Mouse (Mus musculus): ENCODE data around the gene Slc35b4. TPM values are rescaled to one million over a fixed set of nuclear protein-coding genes. Genes with fewer than 3 reads are reported as not detected.

The Slc35b4 gene
- polyA plus RNA-seq, 1 experiment from 2014 or later = 49.9 TPM

DNA sequence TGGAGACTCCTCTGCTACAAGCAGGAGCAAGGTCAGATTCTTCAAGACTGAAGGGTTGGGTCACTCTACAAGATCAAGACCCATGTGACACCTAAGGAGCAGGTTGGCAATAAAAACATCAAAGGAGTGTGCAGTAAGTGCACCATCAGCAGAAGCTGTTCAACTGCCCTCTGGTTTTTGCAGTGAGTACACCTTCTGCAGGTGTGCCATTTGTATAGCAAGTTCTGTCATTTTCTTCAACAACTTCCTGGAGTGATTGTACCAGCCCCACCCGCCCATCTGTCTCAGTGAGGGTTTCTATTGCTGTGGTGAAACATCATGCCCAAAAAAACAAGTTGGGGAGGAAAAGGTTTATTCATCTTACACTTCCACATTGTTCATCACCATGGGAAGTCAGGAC, 27.1 kb downstream of the Slc35b4 start:
- ATAC-seq (ENCODE audit: insufficient number of reproducible peaks, insufficient read depth, low FRiP score, low TSS enrichment, low read depth) = no peak
- WGBS = 64% methylated on average over 1 of the region's 1 CpGs
- Histone ChIP-seq H3K4me2 (no peak overlapping the region), H3K4me3 (no peak overlapping the region), H3K27ac (no peak overlapping the region), H3K27me3 (no peaks in the 10 kb centered on the region), H3K36me3 (no peaks in the 10 kb centered on the region), H3K9me3 (peaks cover 4% of the 10 kb centered on the region; the same call in 1 of the 2 replicates), H3K9ac (no peak overlapping the region), H3K4me1 (peaks cover 23% of the 10 kb centered on the region)

DNA sequence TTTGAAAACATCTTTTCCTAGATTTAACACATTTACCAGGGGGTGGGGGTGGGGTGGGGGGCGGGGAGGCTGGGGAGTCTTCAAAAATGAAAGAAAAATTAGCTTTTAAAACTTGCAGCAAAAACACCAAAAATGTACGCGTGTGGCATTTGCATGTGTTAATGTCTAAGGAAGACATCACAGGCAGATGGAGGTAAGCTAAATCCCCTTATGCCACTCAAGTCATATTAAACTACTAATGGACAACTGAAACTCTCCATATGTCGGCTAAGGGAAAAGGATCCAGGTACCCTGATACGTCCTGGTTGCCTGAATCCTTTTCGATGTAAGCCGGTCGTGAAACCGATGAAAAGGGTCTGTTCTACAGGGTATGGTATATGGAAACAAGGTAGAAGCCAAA, 27.8 kb downstream of the Slc35b4 start:
- no peak for ATAC-seq (ENCODE audit: insufficient number of reproducible peaks, insufficient read depth, low FRiP score, low TSS enrichment, low read depth)

DNA sequence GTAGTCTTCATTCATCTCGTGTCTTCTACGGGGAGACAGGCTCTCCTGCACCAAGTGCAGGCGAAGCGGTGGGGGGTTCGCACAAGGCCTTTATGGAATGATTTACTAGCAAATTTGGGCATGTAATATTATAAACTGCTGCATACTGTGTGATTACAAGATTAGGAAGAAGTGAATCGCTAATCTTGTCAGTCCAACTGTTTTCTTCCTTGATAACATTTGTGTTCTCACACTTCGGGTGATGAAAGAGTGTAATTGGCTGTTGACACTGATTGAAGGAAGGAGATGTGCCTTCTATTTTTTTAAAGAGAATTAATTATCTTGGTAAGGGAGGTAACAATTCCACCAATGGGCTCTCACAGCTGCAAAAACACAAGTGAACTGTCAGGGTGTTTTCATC, 28.3 kb downstream of the Slc35b4 start:
- Histone ChIP-seq H3K27ac (no peak overlapping the region), H3K27me3 (no peaks in the 10 kb centered on the region), H3K9ac (no peak overlapping the region), H3K36me3 (no peaks in the 10 kb centered on the region), H3K4me3 (no peak overlapping the region), H3K4me1 (peaks cover 13% of the 10 kb centered on the region), H3K4me2 (no peak overlapping the region), H3K9me3 (peaks cover 4% of the 10 kb centered on the region; the same call in 1 of the 2 replicates)
- WGBS = 88% methylated on average over 7 of the region's 7 CpGs
- no peak for ATAC-seq (ENCODE audit: insufficient number of reproducible peaks, insufficient read depth, low FRiP score, low TSS enrichment, low read depth)

More for the DNA sequence above, 27.8 kb downstream of the Slc35b4 start:
- 85% methylated on average over 9 of the region's 9 CpGs for WGBS
- Histone ChIP-seq H3K9ac (no peak overlapping the region), H3K27ac (no peak overlapping the region), H3K9me3 (peaks cover 4% of the 10 kb centered on the region; the same call in 1 of the 2 replicates), H3K36me3 (no peaks in the 10 kb centered on the region), H3K27me3 (no peaks in the 10 kb centered on the region), H3K4me2 (no peak overlapping the region), H3K4me1 (peaks cover 17% of the 10 kb centered on the region), H3K4me3 (no peak overlapping the region)

GRCm38 (mm10) chr6:34148021-34148420, 28.9 kb downstream of the Slc35b4 start:
- H3K27ac ChIP-seq = no peak overlapping the region
- H3K4me2 ChIP-seq = no peak overlapping the region
- no peak overlapping the region for H3K4me3 ChIP-seq
- peaks cover 7% of the 10 kb centered on the region for H3K4me1 ChIP-seq
- WGBS = 91% methylated on average over 3 of the region's 3 CpGs
- ATAC-seq (ENCODE audit: insufficient number of reproducible peaks, insufficient read depth, low FRiP score, low TSS enrichment, low read depth) = no peak
- no peak overlapping the region for H3K9ac ChIP-seq
- H3K9me3 ChIP-seq = peaks cover 4% of the 10 kb centered on the region; the same call in 1 of the 2 replicates
- H3K27me3 ChIP-seq = no peaks in the 10 kb centered on the region
- H3K36me3 ChIP-seq = no peaks in the 10 kb centered on the region

DNA sequence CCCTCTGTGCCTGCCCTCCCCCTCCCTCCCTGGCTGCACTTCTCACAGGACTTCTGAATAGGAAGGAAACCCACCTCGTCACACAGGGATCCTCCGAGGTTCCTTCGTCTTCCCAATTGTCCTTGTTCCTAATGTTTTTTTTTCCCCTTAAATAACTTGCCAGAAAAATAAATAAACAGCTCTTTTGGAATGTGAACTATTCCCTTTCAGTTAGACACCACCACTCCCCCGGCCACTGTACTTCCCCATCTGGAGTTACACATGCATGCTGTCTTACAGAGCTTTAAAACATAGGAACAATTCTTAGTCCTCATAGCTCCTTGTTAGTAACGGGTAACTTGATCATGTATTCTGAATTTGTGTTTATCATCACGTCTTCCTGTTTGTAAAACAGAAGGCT, 30.9 kb downstream of the Slc35b4 start:
- no peak for ATAC-seq (ENCODE audit: insufficient number of reproducible peaks, insufficient read depth, low FRiP score, low TSS enrichment, low read depth)
- H3K4me2 ChIP-seq = no peak overlapping the region
- H3K9ac ChIP-seq = no peak overlapping the region
- H3K27ac ChIP-seq = no peak overlapping the region
- H3K27me3 ChIP-seq = no peaks in the 10 kb centered on the region
- WGBS = 51% methylated on average over 6 of the region's 6 CpGs
- no peaks in the 10 kb centered on the region for H3K4me1 ChIP-seq
- no peak overlapping the region for H3K4me3 ChIP-seq
- no peaks in the 10 kb centered on the region for H3K36me3 ChIP-seq
- peaks cover 4% of the 10 kb centered on the region; the same call in 1 of the 2 replicates for H3K9me3 ChIP-seq

GRCm38 (mm10) chr6:34142931-34143330, 34.0 kb downstream of the Slc35b4 start:
- H3K36me3 ChIP-seq = no peaks in the 10 kb centered on the region
- no peak for ATAC-seq (ENCODE audit: insufficient number of reproducible peaks, insufficient read depth, low FRiP score, low TSS enrichment, low read depth)
- H3K4me2 ChIP-seq = no peak overlapping the region
- peaks cover 4% of the 10 kb centered on the region; the same call in 1 of the 2 replicates for H3K9me3 ChIP-seq
- H3K27me3 ChIP-seq = no peaks in the 10 kb centered on the region
- H3K27ac ChIP-seq = no peak overlapping the region
- H3K4me3 ChIP-seq = no peak overlapping the region
- H3K4me1 ChIP-seq = no peaks in the 10 kb centered on the region
- 60% methylated on average over 11 of the region's 11 CpGs for WGBS
- no peak overlapping the region for H3K9ac ChIP-seq

- Histone ChIP-seq H3K4me2 (no peak overlapping the region), H3K4me1 (no peaks in the 10 kb centered on the region), H3K27ac (no peak overlapping the region), H3K9ac (no peak overlapping the region), H3K4me3 (no peak overlapping the region), H3K36me3 (no peaks in the 10 kb centered on the region), H3K9me3 (no peaks in the 10 kb centered on the region), H3K27me3 (no peaks in the 10 kb centered on the region)
- 75% methylated on average over 3 of the region's 3 CpGs for WGBS
- ATAC-seq (ENCODE audit: insufficient number of reproducible peaks, insufficient read depth, low FRiP score, low TSS enrichment, low read depth) = no peak
These were observed 38.5 kb downstream of the Slc35b4 start for GRCm38 (mm10) chr6:34138366-34138765.

GRCm38 (mm10) chr6:34132391-34132790, 44.5 kb downstream of the Slc35b4 start:
- Histone ChIP-seq H3K27me3 (no peaks in the 10 kb centered on the region), H3K36me3 (no peaks in the 10 kb centered on the region), H3K9me3 (no peaks in the 10 kb centered on the region), H3K4me1 (no peaks in the 10 kb centered on the region), H3K9ac (no peak overlapping the region), H3K4me2 (no peak overlapping the region), H3K4me3 (no peak overlapping the region), H3K27ac (no peak overlapping the region)
- no peak for ATAC-seq (ENCODE audit: insufficient number of reproducible peaks, insufficient read depth, low FRiP score, low TSS enrichment, low read depth)
- WGBS = 91% methylated on average over 9 of the region's 9 CpGs

- Histone ChIP-seq H3K27ac (no peak overlapping the region), H3K4me1 (peaks cover 8% of the 10 kb centered on the region; the same call in 1 of the 2 replicates), H3K4me3 (no peak overlapping the region), H3K9me3 (no peaks in the 10 kb centered on the region), H3K9ac (no peak overlapping the region), H3K36me3 (no peaks in the 10 kb centered on the region), H3K27me3 (no peaks in the 10 kb centered on the region), H3K4me2 (no peak overlapping the region)
- WGBS = 73% methylated on average over 2 of the region's 2 CpGs
- no peak for ATAC-seq (ENCODE audit: insufficient number of reproducible peaks, insufficient read depth, low FRiP score, low TSS enrichment, low read depth)
These were observed 47.6 kb downstream of the Slc35b4 start for GRCm38 (mm10) chr6:34129261-34129660.

GRCm38 (mm10) chr6:34124401-34124800, 52.5 kb downstream of the Slc35b4 start:
- no peaks in the 10 kb centered on the region for H3K27me3 ChIP-seq
- no peaks in the 10 kb centered on the region for H3K9me3 ChIP-seq
- H3K9ac ChIP-seq = no peak overlapping the region
- ATAC-seq (ENCODE audit: insufficient number of reproducible peaks, insufficient read depth, low FRiP score, low TSS enrichment, low read depth) = no peak
- no peak overlapping the region for H3K27ac ChIP-seq
- H3K4me2 ChIP-seq = no peak overlapping the region
- WGBS = 81% methylated on average over 2 of the region's 2 CpGs
- no peak overlapping the region for H3K4me3 ChIP-seq
- H3K4me1 ChIP-seq = peaks cover 8% of the 10 kb centered on the region; the same call in 1 of the 2 replicates
- no peaks in the 10 kb centered on the region for H3K36me3 ChIP-seq

DNA sequence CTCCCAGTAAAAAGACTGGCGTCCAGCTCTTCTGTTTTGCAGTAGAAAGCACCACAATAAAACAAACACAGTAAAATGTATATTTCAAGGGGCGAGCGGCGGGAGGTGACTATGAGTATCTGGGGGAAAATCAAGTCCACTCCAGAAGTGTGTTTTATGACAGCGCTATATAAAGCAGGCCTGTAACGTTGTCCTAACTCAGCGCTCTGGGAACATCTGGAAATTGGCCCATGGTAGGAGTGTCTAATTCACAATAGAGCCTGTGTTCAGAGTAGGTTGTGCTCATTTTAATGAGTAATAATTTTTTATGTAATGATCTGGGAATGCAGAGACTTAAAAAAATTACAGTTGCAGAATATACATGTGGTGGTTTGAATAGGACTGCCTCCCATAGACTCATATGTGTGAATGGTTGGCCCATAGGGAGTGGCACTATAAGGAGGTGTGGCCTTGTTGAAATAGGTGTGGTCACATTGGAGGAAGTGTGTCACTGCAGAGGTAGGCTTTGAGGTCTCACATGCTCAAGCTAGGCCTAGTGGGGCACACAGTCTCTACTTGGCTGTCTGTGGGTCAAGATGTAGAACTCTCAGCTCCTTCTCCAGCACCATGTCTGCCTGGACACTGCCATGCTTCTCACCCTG, 60.0 kb downstream of the Slc35b4 start:
- WGBS = 81% methylated on average over 7 of the region's 7 CpGs
- Histone ChIP-seq H3K4me3 (no peak overlapping the region), H3K9me3 (no peaks in the 10 kb centered on the region), H3K27me3 (no peaks in the 10 kb centered on the region), H3K4me2 (no peak overlapping the region), H3K36me3 (no peaks in the 10 kb centered on the region), H3K4me1 (no peaks in the 10 kb centered on the region), H3K9ac (no peak overlapping the region), H3K27ac (no peak overlapping the region)
- no peak for ATAC-seq (ENCODE audit: insufficient number of reproducible peaks, insufficient read depth, low FRiP score, low TSS enrichment, low read depth)

- Histone ChIP-seq H3K27ac (no peak overlapping the region), H3K27me3 (no peaks in the 10 kb centered on the region), H3K36me3 (no peaks in the 10 kb centered on the region), H3K9me3 (no peaks in the 10 kb centered on the region), H3K4me1 (no peaks in the 10 kb centered on the region), H3K4me2 (no peak overlapping the region), H3K9ac (no peak overlapping the region), H3K4me3 (no peak overlapping the region)
- ATAC-seq (ENCODE audit: insufficient number of reproducible peaks, insufficient read depth, low FRiP score, low TSS enrichment, low read depth) = no peak
- WGBS = 76% methylated on average over 6 of the region's 6 CpGs
These were observed 65.5 kb downstream of the Slc35b4 start for GRCm38 (mm10) chr6:34111406-34111805.
